Mouse (Mus musculus) embryonic fibroblast, embryonic 13.5 days (primary cell): Measurements from ENCODE around the gene Rrbp1.

ENCODE experiments used
- CTCF ChIP-seq: IDR thresholded peaks from 2 replicates; pipeline ENCODE4 v1.5.1; 2011; ENCODE audit warnings: mild to moderate bottlenecking, control low read depth, low read length, moderate library complexity, borderline replicate concordance; ENCODE audit not compliant: insufficient read depth
- POLR2A ChIP-seq: IDR thresholded peaks from 2 replicates; pipeline ENCODE4 v1.6.1; 2011; ENCODE audit warnings: low read depth, mild to moderate bottlenecking, control low read depth, low read length, moderate library complexity

DNA sequence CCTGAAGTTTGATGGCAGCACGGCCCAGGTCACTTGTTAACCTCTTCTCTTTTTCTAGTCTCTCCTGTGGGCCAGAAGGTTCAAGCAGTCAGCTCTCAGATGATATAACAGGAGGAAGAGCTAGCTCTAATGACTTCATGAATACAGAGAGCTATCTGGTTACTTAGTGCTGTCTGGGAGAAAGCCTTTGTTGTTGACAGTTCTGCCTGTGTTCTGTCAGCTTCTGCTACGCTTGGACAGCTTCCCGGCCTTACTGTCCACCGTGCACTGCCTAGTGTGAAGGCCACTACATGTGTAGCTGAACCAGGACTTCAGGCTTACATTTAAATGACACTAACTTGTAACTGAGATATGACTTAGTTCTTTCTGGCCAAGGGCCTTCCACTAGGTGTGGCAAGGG is 62.6 kb downstream of the Rrbp1 start:
- TF ChIP-seq CTCF: no peak
- no peak for TF ChIP-seq POLR2A
